Mouse (Mus musculus) limb, embryonic 11.5 days (tissue): ENCODE results near the gene Rgcc. TPM values are rescaled to one million over a fixed set of nuclear protein-coding genes. Genes with fewer than 3 reads are reported as not detected.

Experiments
- ATAC-seq: fragments of 200-750 bp; cut with Nextera tagmentation; 2 replicates; pipeline ENCODE4 v1.8.0; 2017; ENCODE audit warnings: low read depth; ENCODE audit not compliant: insufficient number of reproducible peaks, low FRiP score, low TSS enrichment
- DNase-seq: peaks from one replicate; pipeline ENCODE4 v3.0.0-alpha.2; 2015; ENCODE audit warnings: low spot score
- H3K27ac ChIP-seq: fragments of 300-500 bp; sonication (generic); replicated peaks from 2 replicates; pipeline ENCODE4 v1.5.1; 2014; ENCODE audit warnings: low read depth, mild to moderate bottlenecking, low read length
- H3K27me3 ChIP-seq: fragments of 300-500 bp; sonication (generic); 2 replicates; pipeline ENCODE4 v1.6.1; 2014; ENCODE audit warnings: mild to moderate bottlenecking, low read length, mixed read lengths; ENCODE audit not compliant: control insufficient read depth, insufficient read depth
- H3K36me3 ChIP-seq: fragments of 300-500 bp; sonication (generic); 2 replicates; pipeline ENCODE4 v1.6.1; 2014; ENCODE audit warnings: mild to moderate bottlenecking, low read length, moderate library complexity, mixed read lengths; ENCODE audit not compliant: control insufficient read depth, insufficient read depth
- H3K4me1 ChIP-seq: fragments of 300-500 bp; sonication (generic); 2 replicates; pipeline ENCODE4 v1.6.1; 2014; ENCODE audit warnings: low read length, mixed read lengths; ENCODE audit not compliant: control insufficient read depth, insufficient read depth
- H3K4me2 ChIP-seq: fragments of 300-500 bp; sonication (generic); 2 replicates; pipeline ENCODE4 v1.6.1; 2014; ENCODE audit warnings: low read depth, mild to moderate bottlenecking, moderate library complexity; ENCODE audit not compliant: severe bottlenecking
- H3K4me3 ChIP-seq: fragments of 300-500 bp; sonication (generic); 2 replicates; pipeline ENCODE4 v1.5.1; 2014; ENCODE audit warnings: low read depth, low read length
- H3K9ac ChIP-seq: fragments of 300-500 bp; sonication (generic); 2 replicates; pipeline ENCODE4 v1.6.1; 2014; ENCODE audit warnings: mild to moderate bottlenecking, low read length
- H3K9me3 ChIP-seq: fragments of 300-500 bp; sonication (generic); 2 replicates; pipeline ENCODE4 v1.6.1; 2016; ENCODE audit warnings: low read length; ENCODE audit not compliant: control insufficient read depth
- WGBS: fragments of 180-500 bp; shearing (Covaris S2); extraction: QIAGEN DNeasy Blood & Tissue Kit; methylation state at CpG from one replicate; pipeline ENCODE4 v1.1.7; 2014; 5-methylcytosine and 5-hydroxymethylcytosine counted together
- polyA plus RNA-seq: library from polyadenylated mRNA; unstranded; fragments of >200 nt; fragmentation: Nextera tagmentation; extraction: Ambion mirVana; gene quantifications from 2 replicates; pipeline ENCODE4 v1.2.1, GENCODE M21; 2014

The Rgcc gene
- polyA plus RNA-seq, 1 experiment from 2014 or later: 19.6 TPM

- Histone ChIP-seq H3K36me3 (no peaks in the 10 kb centered on the region), H3K27ac (no peak overlapping the region), H3K4me2 (no peak overlapping the region), H3K27me3 (no peaks in the 10 kb centered on the region), H3K9me3 (no peaks in the 10 kb centered on the region), H3K4me1 (0 out of 2 replicates have a peak, but pooled peaks cover 9% of the 10 kb centered on the region), H3K4me3 (no peak overlapping the region), H3K9ac (no peak overlapping the region)
- ATAC-seq (no peak), DNase-seq (no peak)
- 56% methylated on average over 4 of the region's 4 CpGs for WGBS
Measured at GRCm38 (mm10) chr14:79308364-79308763, 6.9 kb upstream of the Rgcc start.

GRCm38 (mm10) chr14:79307908-79308307 is 6.5 kb upstream of the Rgcc start:
- no peaks in the 10 kb centered on the region for H3K9me3 ChIP-seq
- 81% methylated on average over 5 of the region's 5 CpGs for WGBS
- ATAC-seq (no peak), DNase-seq (no peak)
- H3K4me2 ChIP-seq: no peak overlapping the region
- no peak overlapping the region for H3K4me3 ChIP-seq
- no peak overlapping the region for H3K9ac ChIP-seq
- H3K27ac ChIP-seq: no peak overlapping the region
- H3K4me1 ChIP-seq: 0 out of 2 replicates have a peak, but pooled peaks cover 9% of the 10 kb centered on the region
- no peaks in the 10 kb centered on the region for H3K27me3 ChIP-seq
- H3K36me3 ChIP-seq: no peaks in the 10 kb centered on the region

- Histone ChIP-seq H3K9me3 (no peaks in the 10 kb centered on the region), H3K4me2 (no peak overlapping the region), H3K27me3 (no peaks in the 10 kb centered on the region), H3K36me3 (no peaks in the 10 kb centered on the region), H3K9ac (no peak overlapping the region), H3K4me3 (no peak overlapping the region), H3K27ac (no peak overlapping the region), H3K4me1 (0 out of 2 replicates have a peak, but pooled peaks cover 9% of the 10 kb centered on the region)
- DNase-seq (no peak), ATAC-seq (no peak)
- 90% methylated on average over 7 of the region's 7 CpGs for WGBS
Measured at GRCm38 (mm10) chr14:79307138-79307537, 5.7 kb upstream of the Rgcc start.

- H3K4me1 ChIP-seq: peaks cover 10% of the 10 kb centered on the region
- 90% methylated on average over 6 of the region's 6 CpGs for WGBS
- DNase-seq: no peak
- no peaks in the 10 kb centered on the region for H3K36me3 ChIP-seq
- ATAC-seq: no peak
- no peak overlapping the region for H3K4me2 ChIP-seq
- H3K9ac ChIP-seq: no peak overlapping the region
- no peak overlapping the region for H3K27ac ChIP-seq
- H3K27me3 ChIP-seq: no peaks in the 10 kb centered on the region
- H3K4me3 ChIP-seq: no peak overlapping the region
- H3K9me3 ChIP-seq: no peaks in the 10 kb centered on the region
Measured at GRCm38 (mm10) chr14:79304873-79305464, 3.5 kb upstream of the Rgcc start.

DNA sequence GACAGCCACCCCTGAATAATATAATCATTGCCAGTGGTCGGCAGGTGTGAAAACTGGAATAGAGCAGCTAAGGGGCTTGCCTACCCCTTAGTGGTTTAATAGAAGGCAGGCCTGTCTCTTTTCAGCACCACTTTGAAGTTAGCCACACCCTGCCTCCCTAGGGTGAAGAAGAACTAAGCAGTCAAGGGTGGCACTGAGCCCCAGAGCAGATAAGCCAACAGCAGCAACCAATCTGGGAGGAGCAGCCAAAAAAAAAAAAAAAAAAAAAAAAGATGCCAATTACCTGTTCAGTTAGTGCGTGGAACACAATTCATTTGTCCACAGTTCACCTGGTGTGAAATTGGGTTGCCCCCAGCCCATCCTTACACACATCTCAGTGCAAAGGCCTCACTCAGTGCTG is 1.7 kb upstream of the Rgcc start:
- H3K27me3 ChIP-seq: no peaks in the 10 kb centered on the region

GRCm38 (mm10) chr14:79300641-79301350 is 649 bp downstream of the Rgcc start:
- Histone ChIP-seq H3K9ac (peak overlapping the region; percentile 60), H3K27ac (no peak overlapping the region), H3K27me3 (no peaks in the 10 kb centered on the region), H3K4me3 (peak overlapping the region; percentile 52), H3K36me3 (no peaks in the 10 kb centered on the region), H3K9me3 (no peaks in the 10 kb centered on the region), H3K4me1 (peaks cover 9% of the 10 kb centered on the region), H3K4me2 (peak overlapping the region; percentile 97)
- DNase-seq: peak; percentile 51
- 2% methylated on average over 52 of the region's 52 CpGs for WGBS
- peak; percentile 7; the same call in 1 of the 2 replicates for ATAC-seq

More for the DNA sequence above, 1.7 kb upstream of the Rgcc start:
- H3K4me2 ChIP-seq: no peak overlapping the region
- H3K4me1 ChIP-seq: peaks cover 6% of the 10 kb centered on the region
- no peaks in the 10 kb centered on the region for H3K9me3 ChIP-seq
- ATAC-seq (no peak), DNase-seq (no peak)
- no peak overlapping the region for H3K9ac ChIP-seq
- H3K4me3 ChIP-seq: no peak overlapping the region
- no peaks in the 10 kb centered on the region for H3K36me3 ChIP-seq
- H3K27ac ChIP-seq: no peak overlapping the region
- 46% methylated on average over 2 of the region's 2 CpGs for WGBS

DNA sequence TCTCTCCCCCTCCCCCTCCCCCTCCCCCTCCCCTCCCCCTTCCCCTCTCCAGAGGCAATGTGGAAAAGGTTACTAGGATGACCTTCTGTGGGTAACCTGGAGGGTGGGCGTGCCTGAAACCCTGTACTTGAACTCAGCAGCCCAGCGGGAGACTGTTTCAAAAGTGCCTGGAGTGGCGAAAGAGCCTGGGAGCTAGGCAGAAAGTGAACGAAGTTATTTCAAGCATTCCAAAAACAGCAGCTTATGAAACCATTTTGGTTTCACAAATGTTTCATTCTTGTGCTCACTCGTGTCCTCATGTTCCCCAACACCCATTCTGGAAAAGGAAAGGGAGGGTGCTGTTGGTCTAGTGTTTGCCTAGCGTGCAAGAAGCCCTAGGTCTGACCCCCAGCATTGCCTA is 1.6 kb downstream of the Rgcc start:
- peak overlapping the region; percentile 97 for H3K4me2 ChIP-seq
- no peaks in the 10 kb centered on the region for H3K27me3 ChIP-seq
- DNase-seq (no peak), ATAC-seq (no peak)
- no peak overlapping the region for H3K9ac ChIP-seq
- H3K27ac ChIP-seq: no peak overlapping the region
- H3K36me3 ChIP-seq: no peaks in the 10 kb centered on the region
- no peak overlapping the region for H3K4me3 ChIP-seq
- peaks cover 9% of the 10 kb centered on the region for H3K4me1 ChIP-seq
- WGBS: 13% methylated on average over 6 of the region's 6 CpGs
- H3K9me3 ChIP-seq: no peaks in the 10 kb centered on the region

DNA sequence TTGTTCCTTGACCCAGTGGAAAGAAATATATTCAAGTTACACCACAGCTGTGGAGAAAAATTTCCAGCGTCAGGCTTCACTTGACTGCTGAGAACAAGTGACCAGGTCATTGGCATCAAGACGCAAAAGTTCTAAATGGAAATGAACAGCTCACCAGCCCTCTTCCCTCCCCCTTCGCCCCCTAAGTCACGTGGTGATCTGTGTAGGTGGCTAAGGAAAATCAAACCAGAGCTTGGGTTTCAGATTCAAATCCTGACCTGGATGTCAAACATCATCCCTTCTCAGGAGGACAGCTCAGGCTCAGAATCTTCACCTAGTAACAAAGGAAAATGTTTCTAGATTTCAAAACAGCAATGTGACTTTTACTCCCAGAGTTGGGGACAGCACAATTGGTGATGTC is 2.2 kb downstream of the Rgcc start:
- Histone ChIP-seq H3K9ac (no peak overlapping the region), H3K4me1 (peaks cover 9% of the 10 kb centered on the region), H3K27me3 (no peaks in the 10 kb centered on the region), H3K4me2 (no peak overlapping the region), H3K27ac (no peak overlapping the region), H3K9me3 (no peaks in the 10 kb centered on the region), H3K36me3 (no peaks in the 10 kb centered on the region), H3K4me3 (no peak overlapping the region)
- 51% methylated on average over 4 of the region's 4 CpGs for WGBS
- DNase-seq (no peak), ATAC-seq (no peak)
